Mouse (Mus musculus) 3134 (cell line): ENCODE results near the gene Blm.

Experiments
- DNase-seq: peaks from one replicate; pipeline ENCODE4 v3.0.0-alpha.2; 2011; ENCODE audit warnings: low spot score; ENCODE audit not compliant: insufficient read length; ENCODE audit errors: extremely low read depth

Blm gene

DNA sequence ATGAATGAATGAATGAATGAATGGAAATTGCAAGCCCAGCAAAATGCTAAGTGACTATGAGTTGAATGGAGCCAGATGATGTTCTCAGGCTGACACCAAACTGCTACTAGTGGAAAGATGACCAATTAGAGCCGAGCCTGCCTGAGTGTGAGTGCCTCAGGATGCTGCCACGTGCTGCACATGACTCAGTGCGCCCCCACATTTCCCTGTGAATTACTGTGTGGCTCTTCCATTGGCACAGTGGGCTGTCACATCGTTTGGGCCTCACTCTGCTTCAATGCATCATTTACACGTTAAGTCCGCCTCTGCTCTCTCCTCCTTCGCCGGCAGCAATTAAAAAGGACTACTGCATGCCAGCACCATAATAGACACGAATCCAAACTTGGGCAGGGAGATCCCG, 122.6 kb downstream of the Blm start:
- DNase-seq = no peak

DNA sequence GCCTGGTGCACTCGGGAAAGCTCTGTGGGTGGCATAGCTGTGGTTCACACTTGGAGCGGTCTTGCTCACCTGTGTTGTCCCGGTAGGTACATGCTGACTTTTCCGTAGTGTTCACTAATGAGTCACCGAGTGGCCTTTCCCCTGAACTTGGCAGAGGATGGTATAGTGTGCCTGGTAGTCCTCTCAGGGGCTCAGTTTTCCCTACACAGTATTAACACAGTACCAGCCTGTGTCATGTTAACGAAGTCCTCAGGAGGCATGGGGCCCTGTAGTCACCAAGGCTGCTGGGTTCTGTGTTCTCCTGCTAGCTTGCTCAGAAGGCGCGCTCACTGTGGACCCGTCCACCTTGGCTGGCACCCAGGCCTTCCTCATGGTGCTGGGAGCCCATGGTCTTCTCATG, 124.5 kb downstream of the Blm start:
- DNase-seq = no peak

DNA sequence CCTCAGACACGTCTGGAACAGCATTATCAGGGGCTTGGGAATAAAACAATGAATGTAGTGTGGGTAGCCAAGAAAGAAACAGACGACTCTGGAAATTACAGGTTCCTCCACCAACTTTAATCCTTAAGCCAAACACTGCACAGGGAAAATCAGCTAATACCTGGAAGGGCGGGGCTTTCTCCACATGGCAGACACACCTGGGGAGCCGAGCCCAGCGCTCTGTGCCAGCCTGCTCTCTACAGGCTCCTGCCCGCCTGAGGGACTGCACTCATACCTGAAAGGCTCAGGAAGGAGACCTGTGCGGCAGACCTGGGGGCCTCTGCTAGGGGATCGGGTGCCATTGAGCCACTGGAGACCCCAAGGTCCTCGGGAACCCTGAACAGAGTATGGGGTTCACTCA, 127.2 kb downstream of the Blm start:
- no peak for DNase-seq

DNA sequence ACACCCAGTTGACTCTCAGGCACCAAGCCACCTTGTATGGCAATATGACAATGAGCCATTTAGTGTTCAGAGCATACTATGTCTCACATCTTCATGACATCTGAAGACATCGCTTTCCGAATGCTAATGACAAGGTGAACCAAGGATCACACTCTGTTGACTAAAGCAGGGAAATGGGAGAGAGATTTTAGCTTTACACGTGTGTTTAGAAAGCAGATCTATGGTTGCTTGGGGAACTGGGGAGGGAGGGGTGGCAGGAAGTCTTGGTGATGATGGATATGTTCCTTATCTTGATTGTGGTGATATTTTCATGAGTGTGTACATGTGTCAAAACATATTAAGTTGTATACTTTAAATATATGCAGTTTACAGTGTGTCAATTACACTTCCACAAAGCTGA, 128.7 kb downstream of the Blm start:
- DNase-seq = no peak

DNA sequence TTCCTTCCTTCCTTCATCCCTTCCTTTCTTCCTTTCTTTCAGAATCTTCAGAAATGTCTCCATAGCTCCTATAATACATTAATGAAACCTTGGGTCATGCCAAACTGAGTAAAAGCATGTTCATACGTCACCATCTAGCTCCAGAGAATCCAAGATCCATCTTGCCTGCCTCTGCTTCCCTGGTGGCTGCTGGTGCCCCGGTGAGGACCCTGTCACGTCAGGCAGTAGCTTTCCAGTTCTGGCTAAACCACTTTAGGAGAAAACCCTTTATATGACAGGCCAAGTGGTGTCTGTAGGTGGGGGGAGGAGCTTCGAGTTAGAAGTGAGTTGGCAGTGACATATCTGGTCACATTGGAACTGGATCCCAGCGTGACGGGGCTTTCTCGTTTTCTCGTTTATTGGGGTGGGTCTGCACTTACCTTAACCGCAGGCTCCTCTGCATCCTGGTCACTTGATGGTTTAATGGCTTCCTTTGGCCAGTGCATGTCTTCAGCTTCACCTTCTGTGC, 129.7 kb downstream of the Blm start, which contains the start of gene Furin:
Gene Furin, minus strand, starts transcription at position 249 of the 508 bp plus-strand sequence.
- no peak for DNase-seq
